Mouse (Mus musculus): ENCODE measurements around the gene Aim2. TPM values are rescaled to one million over a fixed set of nuclear protein-coding genes. Genes with fewer than 3 reads are reported as not detected.

Aim2 gene
- polyA plus RNA-seq, 2 experiments: 3.3 to 4.4 TPM

Other genes with a start within 250 kb of the Aim2 start
- not detected in 2 replicates for gene Olfr1408, start 213.5 kb upstream of the Aim2 start, polyA plus RNA-seq (2012; rRNA removed)
- not detected in 2 replicates for gene Olfr1408, start 213.5 kb upstream of the Aim2 start, polyA plus RNA-seq (2014; fragmentation: Nextera tagmentation; extraction: Ambion mirVana)
- gene Olfr1406, start 160.2 kb upstream of the Aim2 start, polyA plus RNA-seq (2012; rRNA removed): not detected in 2 replicates
- gene Olfr1406, start 160.2 kb upstream of the Aim2 start, polyA plus RNA-seq (2014; fragmentation: Nextera tagmentation; extraction: Ambion mirVana): not detected in 2 replicates
- not detected in 2 replicates for gene Olfr218, start 153.1 kb upstream of the Aim2 start, polyA plus RNA-seq (2012; rRNA removed)
- not detected in 2 replicates for gene Olfr218, start 153.1 kb upstream of the Aim2 start, polyA plus RNA-seq (2014; fragmentation: Nextera tagmentation; extraction: Ambion mirVana)
- not detected in 2 replicates for gene Olfr1404, start 138.5 kb upstream of the Aim2 start, polyA plus RNA-seq (2012; rRNA removed)
- gene Olfr1404, start 138.5 kb upstream of the Aim2 start, polyA plus RNA-seq (2014; fragmentation: Nextera tagmentation; extraction: Ambion mirVana): not detected in 2 replicates
- 0.09 TPM in 1 of 2 replicates, not detected in the other for gene Fcer1a, start 123.7 kb upstream of the Aim2 start, polyA plus RNA-seq (2012; rRNA removed)
- 0.33 TPM in 1 of 2 replicates, not detected in the other for gene Fcer1a, start 123.7 kb upstream of the Aim2 start, polyA plus RNA-seq (2014; fragmentation: Nextera tagmentation; extraction: Ambion mirVana)
- gene Olfr418, start 84.9 kb upstream of the Aim2 start, polyA plus RNA-seq (2012; rRNA removed): not detected in 2 replicates
- gene Olfr418, start 84.9 kb upstream of the Aim2 start, polyA plus RNA-seq (2014; fragmentation: Nextera tagmentation; extraction: Ambion mirVana): not detected in 2 replicates
- not detected in 2 replicates for gene Mptx2, start 73.1 kb upstream of the Aim2 start, polyA plus RNA-seq (2012; rRNA removed)
- not detected in 2 replicates for gene Mptx2, start 73.1 kb upstream of the Aim2 start, polyA plus RNA-seq (2014; fragmentation: Nextera tagmentation; extraction: Ambion mirVana)
- gene Ackr1, start 17.1 kb upstream of the Aim2 start, polyA plus RNA-seq (2012; rRNA removed): 53.0 and 70.6 TPM in 2 replicates
- gene Ackr1, start 17.1 kb upstream of the Aim2 start, polyA plus RNA-seq (2014; fragmentation: Nextera tagmentation; extraction: Ambion mirVana): 76.9 and 84.9 TPM in 2 replicates
- 0.42 and 0.44 TPM in 2 replicates for gene Cadm3, start 16.8 kb downstream of the Aim2 start, polyA plus RNA-seq (2012; rRNA removed)
- gene Cadm3, start 16.8 kb downstream of the Aim2 start, polyA plus RNA-seq (2014; fragmentation: Nextera tagmentation; extraction: Ambion mirVana): 0.87 and 0.89 TPM in 2 replicates
- 0.11 and 0.13 TPM in 2 replicates for gene Ifi206, start 140.2 kb downstream of the Aim2 start, polyA plus RNA-seq (2012; rRNA removed)
- 0.28 TPM in 1 of 2 replicates, not detected in the other for gene Ifi206, start 140.2 kb downstream of the Aim2 start, polyA plus RNA-seq (2014; fragmentation: Nextera tagmentation; extraction: Ambion mirVana)
- gene Ifi214, start 185.1 kb downstream of the Aim2 start, polyA plus RNA-seq (2012; rRNA removed): not detected in 2 replicates
- gene Ifi214, start 185.1 kb downstream of the Aim2 start, polyA plus RNA-seq (2014; fragmentation: Nextera tagmentation; extraction: Ambion mirVana): not detected in 2 replicates
- gene Ifi213, start 248.4 kb downstream of the Aim2 start, polyA plus RNA-seq (2012; rRNA removed): 0.03 and 0.04 TPM in 2 replicates
- 0.08 TPM in 1 of 2 replicates, not detected in the other for gene Ifi213, start 248.4 kb downstream of the Aim2 start, polyA plus RNA-seq (2014; fragmentation: Nextera tagmentation; extraction: Ambion mirVana)